Mouse (Mus musculus) forebrain, embryonic 15.5 days (tissue): ENCODE measurements around the gene Tmem259. TPM values are rescaled to one million over a fixed set of nuclear protein-coding genes. Genes with fewer than 3 reads are reported as not detected.
A peak's percentile ranks its signal among the peaks of the same experiment; 100 is the strongest.

Experiments used
- ATAC-seq: fragments of 200-750 bp; cut with Nextera tagmentation; replicated peaks from 2 replicates; pipeline ENCODE4 v1.8.0; 2017; ENCODE audit warnings: mild to moderate bottlenecking, moderate TSS enrichment, moderate library complexity
- H3K27ac ChIP-seq: fragments of 300-500 bp; sonication (generic); replicated peaks from 2 replicates; pipeline ENCODE4 v1.5.1; 2015; ENCODE audit warnings: mild to moderate bottlenecking, inconsistent platforms
- H3K27me3 ChIP-seq: fragments of 300-500 bp; sonication (generic); 2 replicates; pipeline ENCODE4 v1.6.1; 2015; ENCODE audit warnings: inconsistent platforms
- H3K36me3 ChIP-seq: fragments of 300-500 bp; sonication (generic); 2 replicates; pipeline ENCODE4 v1.6.1; 2015; ENCODE audit warnings: mild to moderate bottlenecking, inconsistent platforms
- H3K4me1 ChIP-seq: fragments of 300-500 bp; sonication (generic); 2 replicates; pipeline ENCODE4 v1.6.1; 2015; ENCODE audit warnings: inconsistent platforms
- H3K4me2 ChIP-seq: fragments of 300-500 bp; sonication (generic); replicated peaks from 2 replicates; pipeline ENCODE4 v1.6.1; 2015; ENCODE audit warnings: mild to moderate bottlenecking, inconsistent platforms
- H3K4me3 ChIP-seq: fragments of 300-500 bp; sonication (generic); 2 replicates; pipeline ENCODE4 v1.5.1; 2015; ENCODE audit warnings: mild to moderate bottlenecking, inconsistent platforms
- H3K9ac ChIP-seq: fragments of 300-500 bp; sonication (generic); replicated peaks from 2 replicates; pipeline ENCODE4 v1.6.1; 2015; ENCODE audit warnings: mild to moderate bottlenecking, inconsistent platforms
- H3K9me3 ChIP-seq: fragments of 300-500 bp; sonication (generic); 2 replicates; pipeline ENCODE4 v1.6.1; 2016; ENCODE audit warnings: inconsistent platforms
- WGBS: fragments of 180-500 bp; shearing (Covaris S2); methylation state at CpG from one replicate; pipeline ENCODE4 v1.1.7; 2015; ENCODE audit warnings: mixed read lengths; 5-methylcytosine and 5-hydroxymethylcytosine counted together
- polyA plus RNA-seq: library from polyadenylated mRNA; unstranded; fragments of >200 nt; fragmentation: Nextera tagmentation; extraction: Ambion mirVana; gene quantifications from 2 replicates; pipeline ENCODE4 v1.2.1, GENCODE M21; 2015

Tmem259 gene
- polyA plus RNA-seq, 1 experiment from 2014 or later: 21.7 TPM

- Histone ChIP-seq H3K9ac (no peak overlapping the region), H3K4me1 (peaks cover 30% of the 10 kb centered on the region), H3K36me3 (peaks cover 5% of the 10 kb centered on the region; the same call in 1 of the 2 replicates), H3K27ac (no peak overlapping the region), H3K9me3 (no peaks in the 10 kb centered on the region), H3K27me3 (no peaks in the 10 kb centered on the region), H3K4me2 (no peak overlapping the region), H3K4me3 (no peak overlapping the region)
- WGBS: 78% methylated on average over 10 of the region's 10 CpGs
- ATAC-seq: no peak
These were observed 47.7 kb downstream of the Tmem259 start for GRCm38 (mm10) chr10:79936284-79936910.

- ATAC-seq: no peak
- peaks cover 5% of the 10 kb centered on the region; the same call in 1 of the 2 replicates for H3K36me3 ChIP-seq
- peak overlapping the region; percentile 72 for H3K27ac ChIP-seq
- no peaks in the 10 kb centered on the region for H3K9me3 ChIP-seq
- H3K4me3 ChIP-seq: no peak overlapping the region
- no peak overlapping the region for H3K4me2 ChIP-seq
- peaks cover 33% of the 10 kb centered on the region for H3K4me1 ChIP-seq
- H3K27me3 ChIP-seq: no peaks in the 10 kb centered on the region
- WGBS: 89% methylated on average over 16 of the region's 16 CpGs
- H3K9ac ChIP-seq: no peak overlapping the region
These were observed 49.1 kb downstream of the Tmem259 start for GRCm38 (mm10) chr10:79934794-79935569.

- peak; percentile 49 for ATAC-seq
- Histone ChIP-seq H3K9ac (no peak overlapping the region), H3K27ac (peak overlapping the region; percentile 72), H3K4me1 (peaks cover 39% of the 10 kb centered on the region), H3K4me3 (no peak overlapping the region), H3K36me3 (peaks cover 5% of the 10 kb centered on the region; the same call in 1 of the 2 replicates), H3K4me2 (no peak overlapping the region), H3K27me3 (no peaks in the 10 kb centered on the region), H3K9me3 (no peaks in the 10 kb centered on the region)
- WGBS: 65% methylated on average over 13 of the region's 13 CpGs
These were observed 49.8 kb downstream of the Tmem259 start for GRCm38 (mm10) chr10:79934272-79934721.

GRCm38 (mm10) chr10:79933861-79934260 is 50.3 kb downstream of the Tmem259 start:
- H3K36me3 ChIP-seq: peaks cover 5% of the 10 kb centered on the region; the same call in 1 of the 2 replicates
- peak overlapping the region; percentile 72 for H3K27ac ChIP-seq
- no peaks in the 10 kb centered on the region for H3K9me3 ChIP-seq
- ATAC-seq: no peak
- 31% methylated on average over 6 of the region's 6 CpGs for WGBS
- no peak overlapping the region for H3K4me3 ChIP-seq
- peaks cover 43% of the 10 kb centered on the region for H3K4me1 ChIP-seq
- no peak overlapping the region for H3K9ac ChIP-seq
- no peak overlapping the region for H3K4me2 ChIP-seq
- H3K27me3 ChIP-seq: no peaks in the 10 kb centered on the region

- WGBS: 65% methylated on average over 9 of the region's 9 CpGs
- no peaks in the 10 kb centered on the region for H3K27me3 ChIP-seq
- H3K36me3 ChIP-seq: peaks cover 5% of the 10 kb centered on the region; the same call in 1 of the 2 replicates
- no peak overlapping the region for H3K4me3 ChIP-seq
- H3K27ac ChIP-seq: peak overlapping the region; percentile 72
- no peaks in the 10 kb centered on the region for H3K9me3 ChIP-seq
- H3K4me1 ChIP-seq: peaks cover 48% of the 10 kb centered on the region
- H3K9ac ChIP-seq: no peak overlapping the region
- H3K4me2 ChIP-seq: no peak overlapping the region
- no peak for ATAC-seq
These were observed 50.9 kb downstream of the Tmem259 start for GRCm38 (mm10) chr10:79933145-79933679.

DNA sequence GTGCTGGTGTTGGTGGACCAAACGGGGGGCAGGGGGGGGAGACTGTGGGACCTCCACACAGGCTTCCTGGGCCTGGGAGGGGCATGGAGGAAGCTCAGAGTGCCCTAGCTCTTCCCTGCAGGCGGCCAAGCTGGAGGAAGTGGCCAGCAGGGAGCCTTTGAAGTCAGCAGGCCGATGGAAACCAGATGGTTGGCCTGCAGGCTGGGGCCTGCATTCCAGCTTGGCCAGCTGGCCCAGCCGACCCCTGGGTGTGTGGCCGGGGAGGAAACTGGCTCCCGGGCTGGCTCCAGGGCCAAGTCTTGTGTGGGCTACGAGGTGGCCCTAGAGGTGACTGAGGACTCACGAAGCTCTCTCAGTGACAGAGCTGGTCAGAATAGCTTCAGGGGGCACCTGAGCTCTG is 51.4 kb downstream of the Tmem259 start:
- no peaks in the 10 kb centered on the region for H3K27me3 ChIP-seq
- no peak for ATAC-seq
- no peak overlapping the region for H3K9ac ChIP-seq
- H3K4me1 ChIP-seq: peaks cover 50% of the 10 kb centered on the region
- WGBS: 48% methylated on average over 8 of the region's 8 CpGs
- H3K27ac ChIP-seq: no peak overlapping the region
- H3K9me3 ChIP-seq: no peaks in the 10 kb centered on the region
- H3K36me3 ChIP-seq: peaks cover 5% of the 10 kb centered on the region; the same call in 1 of the 2 replicates
- no peak overlapping the region for H3K4me2 ChIP-seq
- no peak overlapping the region for H3K4me3 ChIP-seq

DNA sequence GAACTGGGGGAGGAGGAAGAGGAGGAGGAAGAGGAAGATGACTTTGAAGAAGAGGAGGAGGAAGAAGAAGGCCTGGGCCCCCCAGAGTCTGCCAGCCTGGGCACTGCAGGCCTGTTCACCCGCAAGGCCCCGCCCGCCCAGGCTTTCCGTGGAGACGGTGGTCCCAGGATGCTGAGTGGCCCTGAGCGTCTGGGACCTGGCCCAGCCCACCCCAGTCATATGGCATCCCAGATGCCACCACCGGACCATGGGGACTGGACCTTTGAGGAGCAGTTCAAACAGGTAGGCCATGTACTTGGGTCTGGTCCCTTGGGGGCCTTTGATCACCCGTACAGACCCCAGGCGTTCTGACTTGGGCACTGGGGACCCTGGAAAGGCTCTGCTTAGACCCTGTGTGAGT is 52.3 kb downstream of the Tmem259 start:
- no peaks in the 10 kb centered on the region for H3K27me3 ChIP-seq
- no peak overlapping the region for H3K27ac ChIP-seq
- H3K9ac ChIP-seq: no peak overlapping the region

DNA sequence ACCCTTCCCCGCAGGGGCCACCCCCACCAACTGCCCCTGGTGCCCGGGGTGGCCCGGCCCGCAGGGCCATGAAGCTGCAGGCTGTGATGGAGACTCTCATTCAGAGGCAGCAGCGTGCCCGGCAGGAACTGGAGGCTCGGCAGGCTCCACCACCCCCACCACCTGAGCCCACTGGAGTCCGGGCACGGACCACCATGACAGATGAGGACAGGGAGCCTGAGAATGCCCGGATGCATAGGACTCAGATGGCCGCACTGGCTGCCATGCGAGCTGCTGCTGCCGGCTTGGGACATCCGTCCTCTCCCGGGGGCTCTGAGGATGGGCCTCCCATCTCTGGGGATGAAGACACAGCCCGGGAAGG is 53.3 kb downstream of the Tmem259 start:
- 88% methylated on average over 16 of the region's 16 CpGs for whole genome bisulfite sequencing

More for the DNA sequence above, 52.3 kb downstream of the Tmem259 start:
- Histone ChIP-seq H3K36me3 (peaks cover 5% of the 10 kb centered on the region; the same call in 1 of the 2 replicates), H3K4me1 (peaks cover 43% of the 10 kb centered on the region), H3K4me2 (no peak overlapping the region), H3K9me3 (no peaks in the 10 kb centered on the region), H3K4me3 (no peak overlapping the region)
- WGBS: 88% methylated on average over 9 of the region's 9 CpGs
- no peak for ATAC-seq

GRCm38 (mm10) chr10:79929967-79930825 is 53.9 kb downstream of the Tmem259 start:
- Histone ChIP-seq H3K4me1 (peaks cover 51% of the 10 kb centered on the region), H3K9me3 (no peaks in the 10 kb centered on the region), H3K27me3 (no peaks in the 10 kb centered on the region), H3K4me3 (no peak overlapping the region), H3K36me3 (peaks cover 5% of the 10 kb centered on the region; the same call in 1 of the 2 replicates), H3K4me2 (no peak overlapping the region), H3K9ac (no peak overlapping the region), H3K27ac (no peak overlapping the region)
- no peak for ATAC-seq
- WGBS: 86% methylated on average over 18 of the region's 18 CpGs

More for the DNA sequence above, 53.3 kb downstream of the Tmem259 start:
- Histone ChIP-seq H3K4me1 (peaks cover 46% of the 10 kb centered on the region), H3K9ac (no peak overlapping the region), H3K4me2 (no peak overlapping the region), H3K4me3 (no peak overlapping the region), H3K36me3 (peaks cover 5% of the 10 kb centered on the region; the same call in 1 of the 2 replicates), H3K27ac (no peak overlapping the region), H3K9me3 (no peaks in the 10 kb centered on the region), H3K27me3 (no peaks in the 10 kb centered on the region)
- no peak for ATAC-seq

DNA sequence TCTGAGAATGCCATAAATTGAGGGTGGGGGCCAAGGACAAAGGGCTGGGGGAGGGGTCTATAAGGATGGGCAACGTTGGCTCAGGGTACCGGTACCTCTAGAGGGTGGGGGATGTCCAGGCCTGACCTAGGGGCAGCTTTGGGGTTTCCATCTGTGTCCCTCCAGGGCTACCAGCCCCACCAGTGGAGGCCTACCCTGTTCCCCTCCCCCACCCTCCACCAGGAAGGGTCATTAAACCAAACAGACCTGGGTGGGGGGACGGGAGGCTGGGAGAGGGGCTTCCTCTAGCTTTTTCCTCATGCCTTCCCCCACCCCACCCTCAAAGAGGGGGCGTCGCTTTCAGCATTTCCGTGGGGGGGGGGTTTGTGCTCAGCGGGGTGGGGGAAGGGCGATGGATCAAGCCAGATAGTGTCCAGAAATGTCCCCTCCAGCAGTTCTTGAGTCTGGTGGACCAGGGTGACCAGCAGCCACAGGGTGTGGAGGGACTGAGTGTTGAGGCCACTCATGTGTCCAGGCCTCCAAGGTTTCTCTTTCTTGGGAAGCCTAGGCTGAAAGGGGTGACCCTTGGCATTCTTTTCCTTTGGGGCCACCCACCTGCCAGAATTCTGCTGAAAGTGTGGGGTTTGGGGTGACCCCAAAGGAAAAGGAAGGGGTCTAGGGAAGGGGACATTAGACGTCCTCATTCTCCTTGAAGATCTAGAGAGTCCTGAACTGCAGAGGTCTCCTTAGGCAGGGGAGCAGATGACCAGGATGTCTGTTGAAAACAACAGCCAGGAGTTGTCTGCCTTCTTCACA is 55.0 kb downstream of the Tmem259 start:
- Histone ChIP-seq H3K27me3 (no peaks in the 10 kb centered on the region), H3K9ac (peak overlapping the region; percentile 37), H3K4me2 (peak overlapping the region; percentile 93), H3K36me3 (peaks cover 5% of the 10 kb centered on the region; the same call in 1 of the 2 replicates), H3K4me3 (peak overlapping the region; percentile 97), H3K9me3 (no peaks in the 10 kb centered on the region), H3K27ac (peak overlapping the region; percentile 62), H3K4me1 (peaks cover 44% of the 10 kb centered on the region)
- 35% methylated on average over 9 of the region's 9 CpGs for WGBS
- ATAC-seq: no peak
